In genomic region chr1:57905912-57906311, GRCm38 (mm10) we compare ENCODE assay signal across 14 mouse cellular contexts.
DNase-seq lines count a peak whose midpoint lies in the region; ATAC-seq lines count a peak whose summit lies in the region.
"Had no signal": no experiment of that assay in that cellular context is flagged by ENCODE, and none has a peak within 500 bp of the region (broad histone marks: within the 10 kb centered on the region; RNA-seq: fewer than 3 reads in every experiment).

No protein-coding gene starts in this region.

- no peak overlapping the region for H3K27ac ChIP-seq in heart, embryonic 10.5 days
- H3K27ac ChIP-seq in embryonic facial prominence, embryonic 13.5 days, result peak overlapping the region; percentile 57
- peak overlapping the region; percentile 29 for H3K27ac ChIP-seq in limb, embryonic 15.5 days
- no peak overlapping the region for H3K27ac ChIP-seq in midbrain, embryonic 10.5 days (replicated peaks)

- H3K4me3 ChIP-seq in heart, embryonic 10.5 days, result no peak overlapping the region
- H3K4me3 ChIP-seq in embryonic facial prominence, embryonic 13.5 days, result no peak overlapping the region
- no peak overlapping the region for H3K4me3 ChIP-seq in limb, embryonic 15.5 days
- H3K4me3 ChIP-seq in midbrain, embryonic 10.5 days, result no peak overlapping the region

- no peaks in the 10 kb centered on the region for H3K9me3 ChIP-seq in heart, embryonic 10.5 days
- H3K9me3 ChIP-seq in embryonic facial prominence, embryonic 13.5 days, result no peaks in the 10 kb centered on the region
- H3K9me3 ChIP-seq in limb, embryonic 15.5 days, result no peaks in the 10 kb centered on the region
- no peaks in the 10 kb centered on the region for H3K9me3 ChIP-seq in midbrain, embryonic 10.5 days (replicated peaks)

- peaks cover 8% of the 10 kb centered on the region; the same call in 1 of the 2 replicates for H3K36me3 ChIP-seq in heart, embryonic 10.5 days
- peaks cover 51% of the 10 kb centered on the region for H3K36me3 ChIP-seq in embryonic facial prominence, embryonic 13.5 days
- H3K36me3 ChIP-seq in limb, embryonic 15.5 days, result peaks cover 54% of the 10 kb centered on the region
- 0 out of 2 replicates have a peak, but pooled peaks cover 3% of the 10 kb centered on the region for H3K36me3 ChIP-seq in midbrain, embryonic 10.5 days

- WGBS in heart, embryonic 10.5 days, result 76% methylated on average over 3 of the region's 3 CpGs
- WGBS in embryonic facial prominence, embryonic 13.5 days, result 30% methylated on average over 3 of the region's 3 CpGs
- 30% methylated on average over 3 of the region's 3 CpGs for WGBS in limb, embryonic 15.5 days
- WGBS in midbrain, embryonic 10.5 days, result 90% methylated on average over 3 of the region's 3 CpGs

- ATAC-seq in embryonic facial prominence, embryonic 13.5 days (ENCODE audit: insufficient number of reproducible peaks, insufficient read depth, low FRiP score, low TSS enrichment, low read depth), result peak; percentile 80; the same call in 1 of the 2 replicates
- ATAC-seq in limb, embryonic 15.5 days (ENCODE audit: insufficient number of reproducible peaks, low FRiP score, low TSS enrichment, low read depth), result peak; percentile 84

- H3K9ac ChIP-seq in embryonic facial prominence, embryonic 13.5 days, result no peak overlapping the region
- H3K9ac ChIP-seq in limb, embryonic 15.5 days, result no peak overlapping the region

- H3K4me1 ChIP-seq in heart, embryonic 10.5 days, result peaks cover 11% of the 10 kb centered on the region; the same call in 1 of the 2 replicates
- H3K4me1 ChIP-seq in embryonic facial prominence, embryonic 13.5 days, result peaks cover 29% of the 10 kb centered on the region
- peaks cover 13% of the 10 kb centered on the region for H3K4me1 ChIP-seq in limb, embryonic 15.5 days
- H3K4me1 ChIP-seq in midbrain, embryonic 10.5 days, result no peaks in the 10 kb centered on the region

- no peaks in the 10 kb centered on the region for H3K27me3 ChIP-seq in heart, embryonic 10.5 days (ENCODE audit: insufficient read depth, poor library complexity, severe bottlenecking)
- H3K27me3 ChIP-seq in embryonic facial prominence, embryonic 13.5 days, result no peaks in the 10 kb centered on the region
- H3K27me3 ChIP-seq in limb, embryonic 15.5 days, result no peaks in the 10 kb centered on the region
- H3K27me3 ChIP-seq in midbrain, embryonic 10.5 days (ENCODE audit: low read depth, poor library complexity, severe bottlenecking), result no peaks in the 10 kb centered on the region

- H3K4me2 ChIP-seq in embryonic facial prominence, embryonic 13.5 days, result no peak overlapping the region
- H3K4me2 ChIP-seq in limb, embryonic 15.5 days, result no peak overlapping the region

- DNase-seq in heart, adult 18-20 months, result peak; percentile 9 to 13
- DNase-seq in heart, embryonic 10.5 days (ENCODE audit: low spot score), result no peak
- DNase-seq in kidney, postnatal 14 days, result peak; percentile 8
- DNase-seq in kidney, postnatal 25 days, result no peak
- no peak for DNase-seq in midbrain, embryonic 10.5 days (ENCODE audit: low spot score)
- no peak for DNase-seq in cerebellum, adult 18-20 months
- DNase-seq: adrenal gland, postnatal 36 days; B cell, adult 2 months; gastrocnemius, postnatal 10 days; kidney, adult 8-10 months; right cerebral cortex, postnatal 14 days; thymus, postnatal 36 days had no signal

Comparison
In these comparisons a context has a peak if more than half of its experiments do, and no peak if none do; other contexts are left out.
1. DNase-seq: peak in heart, adult 18-20 months (2 of 2) and kidney, postnatal 14 days (single experiment); none in heart, embryonic 10.5 days (single experiment), kidney, postnatal 25 days (0 of 2), midbrain, embryonic 10.5 days (single experiment) and cerebellum, adult 18-20 months (0 of 2).
2. H3K27ac ChIP-seq: peak in embryonic facial prominence, embryonic 13.5 days (single experiment) and limb, embryonic 15.5 days (single experiment); none in heart, embryonic 10.5 days (single experiment) and midbrain, embryonic 10.5 days (single experiment).